ENCODE assay signal across 15 mouse cellular contexts in the genomic region with DNA sequence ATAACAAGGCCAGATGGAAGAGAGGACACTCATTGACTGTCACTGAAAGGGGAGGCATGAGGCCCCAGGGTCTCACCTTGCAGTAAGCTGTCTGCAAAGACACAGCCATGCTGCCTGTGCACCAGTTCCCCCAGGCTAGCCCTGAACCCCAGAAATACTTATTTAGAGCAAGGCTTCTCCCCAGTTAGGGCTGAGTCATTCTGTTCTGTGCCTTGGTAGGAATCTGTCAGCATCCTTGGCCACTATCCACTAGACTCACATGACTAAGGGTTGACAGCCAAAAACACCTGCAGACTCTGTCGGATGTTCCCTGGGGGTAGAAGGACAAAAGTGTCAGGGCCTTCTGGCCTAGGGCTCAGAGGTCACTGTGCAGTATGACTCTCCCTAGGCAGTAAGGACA. TPM values are rescaled to one million over a fixed set of nuclear protein-coding genes. Genes with fewer than 3 reads are reported as not detected.
"Had no signal": no experiment of that assay in that cellular context is flagged by ENCODE, and none has a peak within 500 bp of the region (broad histone marks: within the 10 kb centered on the region; RNA-seq: fewer than 3 reads in every experiment).

No protein-coding gene starts in this region.

- H3K4me1 ChIP-seq: limb, embryonic 12.5 days; limb, embryonic 15.5 days; megakaryocyte, embryonic 14.5 days; midbrain, embryonic 10.5 days; midbrain, embryonic 13.5 days had no signal

- H3K36me3 ChIP-seq: kidney, embryonic 15.5 days; limb, embryonic 12.5 days; limb, embryonic 15.5 days; midbrain, embryonic 10.5 days; midbrain, embryonic 13.5 days had no signal

- H3K27me3 ChIP-seq: kidney, embryonic 15.5 days; limb, embryonic 12.5 days; limb, embryonic 15.5 days; midbrain, embryonic 13.5 days had no signal

- DNase-seq: kidney, postnatal 10 days; left cerebral cortex, postnatal 4 days; liver, postnatal 0 days; lung, embryonic 14.5 days; thymus, adult 18-20 months; thymus, postnatal 36 days had no signal

- H3K4me3 ChIP-seq: kidney, embryonic 15.5 days; limb, embryonic 12.5 days; limb, embryonic 15.5 days; megakaryocyte, embryonic 14.5 days; midbrain, embryonic 10.5 days; midbrain, embryonic 13.5 days had no signal

- ATAC-seq: liver, postnatal 0 days; lung, postnatal 0 days; midbrain, embryonic 13.5 days had no signal

- H3K27ac ChIP-seq: kidney, embryonic 15.5 days; limb, embryonic 12.5 days; limb, embryonic 15.5 days; liver, embryonic 14.5 days; macrophage; midbrain, embryonic 10.5 days; midbrain, embryonic 13.5 days had no signal

RNA-seq across cellular contexts. Expression of gene Kcna5, which starts 41.4 kb away (rescaled TPM):
- polyA plus RNA-seq: macrophage had no signal
